Mouse (Mus musculus) common myeloid progenitor, adult 5-6 weeks (primary cell): ENCODE measurements around the gene Timd2. TPM values are rescaled to one million over a fixed set of nuclear protein-coding genes. Genes with fewer than 3 reads are reported as not detected.
"Not testable (repeated sequence)": the region's sequence is repeated elsewhere in the genome, so short reads cannot be mapped to it uniquely, and the experiment has no call there.

Experiments used
- ATAC-seq: replicated peaks from 2 replicates; pipeline ENCODE4 v1.8.0; 2016; ENCODE audit warnings: low read depth, mild to moderate bottlenecking, moderate TSS enrichment, inconsistent platforms; ENCODE audit not compliant: poor library complexity, severe bottlenecking
- total RNA-seq: library from RNA; stranded (forward); fragments of 200-1000, 187-1606 nt; gene quantifications from 2 replicates; pipeline ENCODE4 v1.2.3, GENCODE M21; 2017

Gene Timd2
- total RNA-seq, 1 experiment from 2014 or later: not detected

DNA sequence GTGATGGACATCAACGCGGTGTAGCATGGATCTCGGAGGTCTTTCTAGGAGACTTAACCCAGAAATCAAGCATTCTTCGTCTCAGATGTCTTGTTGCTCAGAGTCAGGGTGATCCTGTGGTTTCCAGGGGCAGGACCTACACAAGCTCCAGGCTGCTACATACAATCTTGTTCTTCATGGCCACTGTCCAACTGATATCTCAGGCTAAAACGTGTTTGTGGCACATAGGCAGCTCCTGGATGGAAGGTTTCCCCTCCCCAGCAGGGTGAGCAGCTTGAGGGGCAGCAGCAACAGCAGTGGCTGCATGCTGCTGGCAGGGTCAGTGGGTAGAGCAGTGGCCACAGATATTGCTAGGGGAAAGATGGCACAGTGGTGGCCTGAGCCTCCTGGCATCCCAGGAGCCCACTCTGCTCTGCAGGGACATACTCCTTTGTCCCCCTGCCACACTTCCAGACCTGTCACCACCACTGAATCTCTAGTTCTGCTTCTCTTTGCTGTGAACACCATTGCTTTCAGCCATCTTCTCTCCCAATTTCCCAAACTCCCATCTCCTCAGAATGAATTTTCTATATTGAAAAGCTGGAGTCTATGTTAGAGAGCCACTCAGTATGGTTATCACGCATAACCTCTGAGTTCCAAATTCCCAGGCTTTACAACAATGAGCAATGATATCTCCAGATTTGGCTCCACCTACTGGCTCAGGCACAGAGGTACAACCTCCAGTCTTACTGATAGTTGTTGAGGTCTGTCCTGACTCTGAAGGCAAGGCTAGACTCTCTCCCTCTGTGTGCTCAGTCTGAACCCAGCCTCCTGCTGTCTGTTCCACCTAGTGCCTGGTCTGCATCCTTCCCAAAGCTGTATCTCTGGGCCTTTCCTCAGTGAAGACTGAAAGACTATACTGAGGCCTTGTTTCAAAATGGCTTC, 41.0 kb downstream of the Timd2 start:
- peak; percentile 95 for ATAC-seq

DNA sequence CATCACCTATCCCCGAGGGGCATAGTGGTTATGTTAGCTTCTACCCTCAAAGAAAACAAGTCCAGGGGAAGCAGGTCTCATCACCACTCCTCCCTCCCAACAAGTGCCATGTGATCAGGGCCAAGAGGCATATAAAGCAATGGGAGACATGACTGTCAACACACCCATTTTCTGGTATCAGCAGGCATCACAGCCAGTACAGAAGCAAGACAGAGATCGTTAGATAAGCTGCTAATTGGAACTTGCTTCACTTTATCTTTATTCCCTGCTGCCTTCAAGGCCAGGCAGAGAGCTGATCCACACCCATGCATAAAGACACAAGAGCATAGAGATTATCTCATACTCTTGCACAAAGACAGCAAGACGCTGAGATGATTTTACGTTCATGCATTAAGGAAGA, 43.6 kb downstream of the Timd2 start:
- ATAC-seq: no peak

DNA sequence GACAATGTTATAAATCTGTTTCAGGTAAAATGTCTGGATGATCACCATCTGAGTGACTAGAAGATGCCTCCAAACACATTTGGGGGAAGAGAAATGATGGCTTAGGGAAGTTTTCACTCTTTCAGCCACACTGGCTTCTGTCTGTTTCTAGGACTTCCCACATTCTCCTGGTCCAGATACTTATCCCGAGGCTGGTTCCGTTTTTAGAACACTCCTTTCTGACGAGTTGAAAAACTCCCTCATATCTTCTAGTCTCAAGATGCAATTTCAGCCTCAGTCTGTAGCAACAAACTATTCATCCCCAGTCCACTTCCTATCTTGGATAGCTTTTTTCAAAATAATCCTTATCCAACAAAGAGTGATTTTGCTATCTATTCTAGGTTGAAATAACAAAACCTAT, 54.4 kb downstream of the Timd2 start:
- no peak for ATAC-seq

DNA sequence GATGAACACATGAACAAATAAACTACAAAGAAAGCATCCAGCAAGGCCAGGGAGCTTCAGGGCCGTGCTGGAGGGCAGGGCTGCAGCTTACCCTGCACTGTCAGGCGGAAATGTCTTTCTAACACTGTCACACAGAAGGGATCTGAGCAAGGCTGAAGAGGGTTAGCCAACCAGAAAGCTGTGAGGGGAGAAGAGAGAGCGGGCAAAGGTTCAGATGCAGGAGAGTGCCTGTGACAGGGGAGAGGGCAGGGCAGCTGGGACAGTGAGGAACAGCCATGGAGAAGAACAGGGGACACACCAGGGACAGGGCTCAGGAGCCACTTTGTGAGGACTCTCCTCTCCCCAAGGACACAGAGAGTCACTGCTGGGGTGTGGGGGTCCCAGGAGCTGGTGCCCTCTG, 57.2 kb downstream of the Timd2 start:
- not testable (repeated sequence) for ATAC-seq

DNA sequence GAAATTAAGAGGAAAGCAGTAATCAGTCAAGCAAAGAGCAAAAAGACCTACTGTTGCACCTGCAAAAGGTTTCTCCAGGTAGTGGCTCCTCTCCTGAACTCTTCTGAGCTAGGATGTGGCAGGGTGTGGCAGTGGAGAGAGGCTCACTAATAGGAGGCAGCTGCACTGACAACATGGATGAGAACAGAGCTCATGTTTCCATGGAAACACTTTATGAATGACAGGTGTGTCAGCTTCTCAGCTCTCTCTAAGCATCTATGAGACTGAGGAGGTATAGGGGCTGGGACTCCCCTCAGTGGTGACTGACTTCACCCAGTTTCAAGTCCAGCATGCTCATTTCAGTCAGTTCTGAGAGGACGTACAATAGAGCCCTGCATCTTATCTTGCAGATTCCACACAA, 62.0 kb downstream of the Timd2 start:
- ATAC-seq: no peak

DNA sequence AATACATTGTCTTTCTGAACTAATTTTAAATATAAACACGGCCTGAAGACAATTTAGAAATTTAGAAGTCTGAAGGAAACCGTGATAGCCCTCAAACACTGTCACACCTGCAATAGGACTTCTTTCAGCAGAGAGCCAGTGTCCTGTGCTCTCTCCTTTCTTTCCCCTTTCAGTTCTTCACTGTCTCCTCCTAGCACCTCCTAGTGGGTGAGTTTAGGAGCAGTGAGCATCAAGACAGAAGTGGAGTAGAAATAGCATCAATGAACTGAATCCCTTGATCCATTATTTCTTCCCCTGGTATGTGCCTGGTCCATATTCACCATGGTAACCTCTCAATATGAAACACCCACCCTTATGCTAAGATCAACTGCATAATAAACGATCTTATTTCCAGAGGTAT, 70.3 kb downstream of the Timd2 start:
- ATAC-seq: no peak

DNA sequence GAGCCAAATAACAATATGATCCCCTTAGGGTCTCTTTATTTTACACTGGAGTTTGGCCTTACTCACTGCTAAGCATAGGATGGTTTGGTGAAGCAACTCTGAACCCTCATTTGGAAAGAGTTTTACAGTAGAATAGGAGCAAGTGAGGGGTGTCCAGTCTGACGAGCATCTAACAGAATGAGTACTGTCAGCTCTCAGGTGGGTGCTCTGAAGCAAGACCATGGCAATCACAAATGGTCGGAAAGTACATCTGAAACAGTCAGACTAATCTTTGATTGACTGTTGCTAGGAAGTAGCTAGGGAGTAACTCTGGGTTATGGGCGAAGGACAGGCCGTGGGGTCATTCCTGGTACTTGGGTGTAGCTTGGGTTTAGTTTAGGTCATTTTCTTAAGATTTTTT, 71.3 kb downstream of the Timd2 start:
- not testable (repeated sequence) for ATAC-seq

DNA sequence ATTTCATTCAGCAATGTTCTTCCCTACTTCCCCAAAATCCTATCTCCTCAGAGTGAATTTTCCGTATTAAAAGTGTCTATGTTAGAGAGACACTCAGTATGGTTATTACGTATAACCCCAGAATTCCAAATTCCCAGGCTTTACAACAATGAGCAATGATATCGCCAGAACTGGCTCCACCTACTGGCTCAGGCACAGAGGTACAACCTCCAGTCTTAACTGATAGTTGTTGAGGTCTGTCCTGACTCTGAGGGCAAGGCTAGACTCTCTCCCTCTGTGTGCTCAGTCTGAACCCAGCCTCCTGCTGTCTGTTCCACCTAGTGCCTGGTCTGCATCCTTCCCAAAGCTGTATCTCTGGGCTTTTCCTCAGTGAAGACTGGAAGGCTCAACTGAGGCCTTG, 75.2 kb downstream of the Timd2 start:
- peak; percentile 96 for ATAC-seq

DNA sequence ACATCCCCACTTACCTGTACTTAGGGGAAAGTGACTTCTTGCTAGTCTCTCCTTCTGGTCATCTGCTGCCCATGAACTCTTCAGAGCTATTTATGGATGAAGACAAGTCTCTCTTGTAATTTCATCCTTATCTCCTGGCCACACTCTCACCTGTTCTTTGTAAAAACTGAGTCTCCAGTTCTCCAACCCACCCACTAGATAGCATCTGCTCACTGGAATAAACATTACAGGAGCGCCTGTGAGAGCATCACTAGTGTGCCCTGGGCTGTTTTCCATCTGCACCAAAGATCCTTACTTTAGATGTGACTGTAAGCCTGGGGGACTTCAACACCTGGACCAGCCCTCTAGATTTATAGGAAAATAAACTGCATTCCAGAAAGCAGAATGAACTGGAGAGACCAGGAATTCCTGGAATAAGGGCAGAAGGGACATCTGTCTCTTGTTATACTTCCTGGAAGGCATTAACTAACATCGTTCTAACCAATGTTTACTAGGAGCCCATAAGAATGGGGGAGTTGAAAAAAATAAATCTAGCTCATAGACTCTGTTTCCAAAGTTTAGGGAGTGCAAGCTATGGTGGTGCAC, 77.6 kb downstream of the Timd2 start, which contains the start of gene Dppa1:
Gene Dppa1, minus strand, starts transcription at position 51 of the 585 bp plus-strand sequence.
- ATAC-seq: no peak

DNA sequence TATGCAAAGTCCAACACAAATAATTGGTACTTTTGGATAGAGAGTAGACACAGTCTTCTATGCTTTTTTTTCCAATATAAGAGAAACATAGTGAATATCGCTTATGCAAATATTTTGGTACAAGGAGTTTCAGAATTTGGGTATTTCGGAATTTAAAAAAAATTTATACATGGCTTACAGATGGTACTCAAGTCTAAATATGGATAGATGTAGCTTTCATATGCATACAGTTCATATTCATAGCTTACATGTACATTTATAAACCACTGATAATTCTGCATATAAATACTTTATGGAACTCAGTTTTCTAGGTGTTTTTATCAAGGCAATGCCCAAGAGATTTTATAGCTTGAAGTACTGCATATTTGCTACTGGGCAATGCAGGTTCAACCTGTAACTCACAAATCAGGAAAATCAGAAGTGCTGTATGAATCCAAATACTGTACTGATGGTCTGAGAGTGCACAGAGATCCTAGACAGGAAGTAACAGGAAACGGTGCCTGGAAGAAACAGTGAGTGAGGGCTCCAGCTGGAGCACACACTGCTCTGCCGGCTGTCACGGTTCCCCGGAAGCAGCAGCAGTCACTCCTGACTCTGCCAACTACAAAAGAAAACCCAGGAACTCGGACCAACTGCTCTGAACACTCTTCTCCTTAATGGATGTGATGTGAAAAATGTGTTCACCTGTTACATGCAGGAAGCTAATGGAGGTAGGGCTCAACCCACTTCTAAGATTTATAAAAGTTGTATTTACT, 86.3 kb downstream of the Timd2 start:
- no peak for ATAC-seq

DNA sequence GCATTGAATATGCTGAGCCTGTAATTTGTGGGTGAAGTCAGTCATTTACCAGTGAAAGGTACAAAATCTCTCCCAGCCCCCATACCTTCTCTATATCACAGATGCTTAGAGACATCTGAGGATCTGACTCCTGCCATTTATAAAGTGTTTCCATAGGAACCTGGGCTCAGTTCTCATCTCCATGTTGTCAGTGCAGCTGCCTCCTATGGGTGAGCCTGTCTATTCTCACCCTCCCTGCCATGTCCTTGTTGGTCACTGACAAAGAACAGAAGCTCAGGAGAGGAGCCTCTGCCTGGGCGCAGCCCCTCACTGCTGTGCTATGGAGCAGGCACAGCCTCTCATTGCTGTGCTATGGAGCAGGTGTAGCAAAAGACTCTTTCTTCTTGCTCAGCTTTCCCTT, 86.9 kb downstream of the Timd2 start:
- ATAC-seq: no peak

Other genes starting within 250 kb of the Timd2 start
- not detected in 2 replicates for gene Gm12169, start 182.8 kb downstream of the Timd2 start, total RNA-seq
- not detected in 2 replicates for gene BC053393, start 135.5 kb downstream of the Timd2 start, total RNA-seq
- not detected in 2 replicates for gene Dppa1, start 77.8 kb downstream of the Timd2 start, total RNA-seq
- not detected in 2 replicates for gene Havcr1, start 28.0 kb upstream of the Timd2 start, total RNA-seq
- gene Timd4, start 103.7 kb upstream of the Timd2 start, total RNA-seq: not detected in 2 replicates